In genomic region chr12:111760306-111760908, GRCm38 (mm10) we compare ENCODE assay signal across 8 mouse cellular contexts. TPM values are rescaled to one million over a fixed set of nuclear protein-coding genes. Genes with fewer than 3 reads are reported as not detected.
DNase-seq lines count a peak whose midpoint lies in the region; ATAC-seq lines count a peak whose summit lies in the region.

No protein-coding gene starts in this region.

- 63% methylated on average over 7 of the region's 7 CpGs for WGBS in heart, embryonic 13.5 days
- 71% methylated on average over 7 of the region's 7 CpGs for WGBS in hindbrain, embryonic 13.5 days
- WGBS in midbrain, embryonic 11.5 days, result 77% methylated on average over 7 of the region's 7 CpGs

- ATAC-seq in heart, embryonic 13.5 days (ENCODE audit: extremely low read depth, insufficient number of reproducible peaks, low FRiP score, low TSS enrichment), result no peak
- no peak for ATAC-seq in hindbrain, embryonic 13.5 days (ENCODE audit: low FRiP score)
- no peak for ATAC-seq in midbrain, embryonic 11.5 days (ENCODE audit: low FRiP score)
- no peak for ATAC-seq in erythroblast, adult 5-6 weeks (replicated peaks; ENCODE audit: low FRiP score, poor library complexity, severe bottlenecking)

- peak overlapping the region; percentile 99 for H3K9ac ChIP-seq in heart, embryonic 13.5 days
- peak overlapping the region; percentile 99 for H3K9ac ChIP-seq in hindbrain, embryonic 13.5 days
- H3K9ac ChIP-seq in midbrain, embryonic 11.5 days (ENCODE audit: low read length), result peak overlapping the region; percentile 95

- DNase-seq in heart, adult 9 months (ENCODE audit: low spot score in 2 of 2), result no peak
- no peak for DNase-seq in midbrain, embryonic 11.5 days (ENCODE audit: low spot score, missing footprints)
- no peak for DNase-seq in right cerebral cortex, postnatal 10 days (ENCODE audit: low spot score in 2 of 2)
- DNase-seq in adrenal gland, postnatal 25 days, result no peak

- no peaks in the 10 kb centered on the region for H3K9me3 ChIP-seq in heart, embryonic 13.5 days
- H3K9me3 ChIP-seq in hindbrain, embryonic 13.5 days, result no peaks in the 10 kb centered on the region
- no peaks in the 10 kb centered on the region for H3K9me3 ChIP-seq in midbrain, embryonic 11.5 days (ENCODE audit: control insufficient read depth, low read length)

- H3K4me2 ChIP-seq in heart, embryonic 13.5 days, result peak overlapping the region; percentile 99
- peak overlapping the region; percentile 93 for H3K4me2 ChIP-seq in hindbrain, embryonic 13.5 days
- H3K4me2 ChIP-seq in midbrain, embryonic 11.5 days, result peak overlapping the region; percentile 87

- peak overlapping the region; percentile 94 for H3K27ac ChIP-seq in heart, embryonic 13.5 days (replicated peaks)
- H3K27ac ChIP-seq in brown adipose tissue, adult 24 weeks (replicated peaks; ENCODE audit: low read depth, low read length), result no peak overlapping the region
- H3K27ac ChIP-seq in hindbrain, embryonic 13.5 days, result 0 out of 2 replicates have a peak overlapping the region, but pooled peaks have one; percentile 0
- no peak overlapping the region for H3K27ac ChIP-seq in midbrain, embryonic 11.5 days (ENCODE audit: low read depth, low read length)

- no peaks in the 10 kb centered on the region for H3K27me3 ChIP-seq in heart, embryonic 13.5 days (replicated peaks)
- no peaks in the 10 kb centered on the region for H3K27me3 ChIP-seq in hindbrain, embryonic 13.5 days
- H3K27me3 ChIP-seq in midbrain, embryonic 11.5 days (ENCODE audit: control insufficient read depth, insufficient read depth, low read length), result no peaks in the 10 kb centered on the region

- H3K36me3 ChIP-seq in heart, embryonic 13.5 days, result peaks cover 19% of the 10 kb centered on the region
- peaks cover 4% of the 10 kb centered on the region; the same call in 1 of the 2 replicates for H3K36me3 ChIP-seq in hindbrain, embryonic 13.5 days
- H3K36me3 ChIP-seq in midbrain, embryonic 11.5 days (ENCODE audit: control insufficient read depth, insufficient read depth, low read length), result no peaks in the 10 kb centered on the region

- H3K4me3 ChIP-seq in heart, embryonic 13.5 days, result peak overlapping the region; percentile 98
- H3K4me3 ChIP-seq in brown adipose tissue, adult 24 weeks (ENCODE audit: insufficient read depth, low read depth, low read length), result peak overlapping the region; percentile 28; the same call in 1 of the 2 replicates
- peak overlapping the region; percentile 96 for H3K4me3 ChIP-seq in hindbrain, embryonic 13.5 days
- H3K4me3 ChIP-seq in midbrain, embryonic 11.5 days (ENCODE audit: low read depth, low read length), result peak overlapping the region; percentile 95

- H3K4me1 ChIP-seq in heart, embryonic 13.5 days, result peaks cover 55% of the 10 kb centered on the region
- peaks cover 13% of the 10 kb centered on the region; the same call in 1 of the 2 replicates for H3K4me1 ChIP-seq in brown adipose tissue, adult 24 weeks (ENCODE audit: control insufficient read depth, insufficient read depth, insufficient read length, low read length)
- H3K4me1 ChIP-seq in hindbrain, embryonic 13.5 days (replicated peaks), result peaks cover 67% of the 10 kb centered on the region
- peaks cover 24% of the 10 kb centered on the region for H3K4me1 ChIP-seq in midbrain, embryonic 11.5 days (ENCODE audit: control insufficient read depth, insufficient read depth, low read length)

RNA-seq across cellular contexts. Expression of gene Klc1, which starts 1.8 kb away (rescaled TPM):
- polyA plus RNA-seq in heart, embryonic 13.5 days (2015; fragmentation: Nextera tagmentation; extraction: Ambion mirVana), result 95.2 and 103 TPM in 2 replicates
- polyA plus RNA-seq in brown adipose tissue, adult 24 weeks (2012; ENCODE audit: insufficient read depth, insufficient read length, missing spikeins), result 20.6 and 63.5 TPM in 2 replicates
- 571 and 589 TPM in 2 replicates for polyA plus RNA-seq in hindbrain, embryonic 13.5 days (2015; fragmentation: Nextera tagmentation; extraction: Ambion mirVana)
- 282 and 288 TPM in 2 replicates for polyA plus RNA-seq in midbrain, embryonic 11.5 days (2014; fragmentation: Nextera tagmentation; extraction: Ambion mirVana)
- 118 and 144 TPM in 2 replicates for total RNA-seq in adrenal gland, postnatal 25 days (2021)
- 3.8 and 13.1 TPM in 2 replicates for total RNA-seq in erythroblast, adult 5-6 weeks (2015; ENCODE audit: low replicate concordance)
- total RNA-seq in erythroblast, adult 5-6 weeks (2017; ENCODE audit: low replicate concordance), result 12.9 and 21.9 TPM in 2 replicates

RNA-seq across cellular contexts. Expression of gene Apopt1, which starts 47.3 kb away (rescaled TPM):
- polyA plus RNA-seq in heart, embryonic 13.5 days (2015; fragmentation: Nextera tagmentation; extraction: Ambion mirVana), result 41.0 and 45.5 TPM in 2 replicates
- 123 and 134 TPM in 2 replicates for polyA plus RNA-seq in brown adipose tissue, adult 24 weeks (2012; ENCODE audit: insufficient read depth, insufficient read length, missing spikeins)
- polyA plus RNA-seq in hindbrain, embryonic 13.5 days (2015; fragmentation: Nextera tagmentation; extraction: Ambion mirVana), result 55.1 and 62.1 TPM in 2 replicates
- 50.8 and 54.7 TPM in 2 replicates for polyA plus RNA-seq in midbrain, embryonic 11.5 days (2014; fragmentation: Nextera tagmentation; extraction: Ambion mirVana)
- 69.6 and 71.2 TPM in 2 replicates for total RNA-seq in adrenal gland, postnatal 25 days (2021)
- 10.6 and 13.4 TPM in 2 replicates for total RNA-seq in erythroblast, adult 5-6 weeks (2015; ENCODE audit: low replicate concordance)
- total RNA-seq in erythroblast, adult 5-6 weeks (2017; ENCODE audit: low replicate concordance), result 5.8 and 11.0 TPM in 2 replicates

RNA-seq across cellular contexts. Expression of gene Bag5, which starts 47.4 kb away (rescaled TPM):
- polyA plus RNA-seq in heart, embryonic 13.5 days (2015; fragmentation: Nextera tagmentation; extraction: Ambion mirVana), result 35.4 and 41.6 TPM in 2 replicates
- polyA plus RNA-seq in brown adipose tissue, adult 24 weeks (2012; ENCODE audit: insufficient read depth, insufficient read length, missing spikeins), result 16.2 and 18.1 TPM in 2 replicates
- polyA plus RNA-seq in hindbrain, embryonic 13.5 days (2015; fragmentation: Nextera tagmentation; extraction: Ambion mirVana), result 65.3 and 67.9 TPM in 2 replicates
- polyA plus RNA-seq in midbrain, embryonic 11.5 days (2014; fragmentation: Nextera tagmentation; extraction: Ambion mirVana), result 62.2 and 64.1 TPM in 2 replicates
- total RNA-seq in adrenal gland, postnatal 25 days (2021), result 34.8 and 36.2 TPM in 2 replicates
- total RNA-seq in erythroblast, adult 5-6 weeks (2015; ENCODE audit: low replicate concordance), result 5.4 and 6.1 TPM in 2 replicates
- total RNA-seq in erythroblast, adult 5-6 weeks (2017; ENCODE audit: low replicate concordance), result 5.8 and 7.2 TPM in 2 replicates

RNA-seq across cellular contexts. Expression of gene Xrcc3, which starts 53.3 kb away (rescaled TPM):
- 6.0 and 7.0 TPM in 2 replicates for polyA plus RNA-seq in heart, embryonic 13.5 days (2015; fragmentation: Nextera tagmentation; extraction: Ambion mirVana)
- polyA plus RNA-seq in brown adipose tissue, adult 24 weeks (2012; ENCODE audit: insufficient read depth, insufficient read length, missing spikeins), result 3.8 and 6.8 TPM in 2 replicates
- polyA plus RNA-seq in hindbrain, embryonic 13.5 days (2015; fragmentation: Nextera tagmentation; extraction: Ambion mirVana), result 3.1 and 3.6 TPM in 2 replicates
- polyA plus RNA-seq in midbrain, embryonic 11.5 days (2014; fragmentation: Nextera tagmentation; extraction: Ambion mirVana), result 11.1 and 12.6 TPM in 2 replicates
- 14.7 and 17.7 TPM in 2 replicates for total RNA-seq in adrenal gland, postnatal 25 days (2021)
- 1.7 and 1.9 TPM in 2 replicates for total RNA-seq in erythroblast, adult 5-6 weeks (2015; ENCODE audit: low replicate concordance)
- 2.0 and 5.6 TPM in 2 replicates for total RNA-seq in erythroblast, adult 5-6 weeks (2017; ENCODE audit: low replicate concordance)

RNA-seq across cellular contexts. Expression of gene Zfyve21, which starts 53.6 kb away (rescaled TPM):
- 74.6 and 85.2 TPM in 2 replicates for polyA plus RNA-seq in heart, embryonic 13.5 days (2015; fragmentation: Nextera tagmentation; extraction: Ambion mirVana)
- 36.1 and 41.4 TPM in 2 replicates for polyA plus RNA-seq in brown adipose tissue, adult 24 weeks (2012; ENCODE audit: insufficient read depth, insufficient read length, missing spikeins)
- polyA plus RNA-seq in hindbrain, embryonic 13.5 days (2015; fragmentation: Nextera tagmentation; extraction: Ambion mirVana), result 38.4 and 42.9 TPM in 2 replicates
- polyA plus RNA-seq in midbrain, embryonic 11.5 days (2014; fragmentation: Nextera tagmentation; extraction: Ambion mirVana), result 63.7 and 64.1 TPM in 2 replicates
- 99.4 and 105 TPM in 2 replicates for total RNA-seq in adrenal gland, postnatal 25 days (2021)
- total RNA-seq in erythroblast, adult 5-6 weeks (2015; ENCODE audit: low replicate concordance), result 2.5 and 3.3 TPM in 2 replicates
- 2.4 and 4.9 TPM in 2 replicates for total RNA-seq in erythroblast, adult 5-6 weeks (2017; ENCODE audit: low replicate concordance)

Comparison
In these comparisons a context has a peak if more than half of its experiments do, and no peak if none do; other contexts are left out.
1. H3K27ac ChIP-seq: peak in heart, embryonic 13.5 days (single experiment) and hindbrain, embryonic 13.5 days (single experiment); none in brown adipose tissue, adult 24 weeks (single experiment) and midbrain, embryonic 11.5 days (single experiment).
2. H3K4me3 ChIP-seq: peak in every context shown above with its lines; median percentile 98 in heart, embryonic 13.5 days; 96 in hindbrain, embryonic 13.5 days; 95 in midbrain, embryonic 11.5 days; 28 in brown adipose tissue, adult 24 weeks.
3. Peak in every context shown above with its lines, with median percentiles within 50 percentile points of each other: H3K4me2 ChIP-seq and H3K9ac ChIP-seq.